Mouse (Mus musculus): ENCODE results near the gene Gm10961. TPM values are rescaled to one million over a fixed set of nuclear protein-coding genes. Genes with fewer than 3 reads are reported as not detected.

Gene Gm10961
- not detected in 2 replicates for polyA plus RNA-seq (2012; rRNA removed)

GRCm38 (mm10) chr3:107630682-107631522 is at the start of gene Gm10961:
Gm10961 (plus strand) TSS chr3:107631322.
- peak; percentile 45 for DNase-seq
- TF ChIP-seq POLR2A (IDR thresholded peaks at IDR 0.05; ENCODE audit: borderline replicate concordance, extremely low read depth, low read depth, low read length) = no peak
- TF ChIP-seq CTCF (IDR thresholded peaks at IDR 0.05; ENCODE audit: insufficient read depth, low read length) = no peak
- H3K4me1 ChIP-seq (ENCODE audit: control insufficient read depth, insufficient read depth, low read length) = peaks cover 4% of the 10 kb centered on the region; the same call in 1 of the 2 replicates
- WGBS = 1% methylated on average over 47 of the region's 48 CpGs
- H3K4me3 ChIP-seq (replicated peaks; ENCODE audit: extremely low read depth, low read depth, low read length) = peak within 1 kb of the TSS; percentile 84

GRCm38 (mm10) chr3:107582130-107582874 is 48.8 kb upstream of the Gm10961 start:
- TF ChIP-seq POLR2A (IDR thresholded peaks at IDR 0.05; ENCODE audit: borderline replicate concordance, extremely low read depth, low read depth, low read length) (no peak), CTCF (IDR thresholded peaks at IDR 0.05; ENCODE audit: insufficient read depth, low read length) (no peak)
- 5% methylated on average over 18 of the region's 18 CpGs for WGBS
- H3K4me1 ChIP-seq (ENCODE audit: control insufficient read depth, insufficient read depth, low read length) = no peaks in the 10 kb centered on the region
- H3K4me3 ChIP-seq (replicated peaks; ENCODE audit: extremely low read depth, low read depth, low read length) = no peak overlapping the region
- DNase-seq = no peak

GRCm38 (mm10) chr3:107582875-107583767 is 48.0 kb upstream of the Gm10961 start:
- Histone ChIP-seq H3K4me3 (replicated peaks; ENCODE audit: extremely low read depth, low read depth, low read length) (no peak overlapping the region), H3K4me1 (ENCODE audit: control insufficient read depth, insufficient read depth, low read length) (no peaks in the 10 kb centered on the region)
- DNase-seq = no peak
- 3% methylated on average over 65 of the region's 65 CpGs for WGBS
- TF ChIP-seq POLR2A (IDR thresholded peaks at IDR 0.05; ENCODE audit: borderline replicate concordance, extremely low read depth, low read depth, low read length) (no peak), CTCF (IDR thresholded peaks at IDR 0.05; ENCODE audit: insufficient read depth, low read length) (no peak)

- Histone ChIP-seq H3K4me1 (ENCODE audit: control insufficient read depth, insufficient read depth, low read length) (no peaks in the 10 kb centered on the region), H3K4me3 (replicated peaks; ENCODE audit: extremely low read depth, low read depth, low read length) (no peak overlapping the region)
- 35% methylated on average over 1 of the region's 1 CpGs for WGBS
- no peak for DNase-seq
- no peak for TF ChIP-seq CTCF (IDR thresholded peaks at IDR 0.05; ENCODE audit: insufficient read depth, low read length)
- no peak for TF ChIP-seq POLR2A (IDR thresholded peaks at IDR 0.05; ENCODE audit: borderline replicate concordance, extremely low read depth, low read depth, low read length)
Measured at GRCm38 (mm10) chr3:107583893-107584292, 47.2 kb upstream of the Gm10961 start.

GRCm38 (mm10) chr3:107586504-107586903 is 44.6 kb upstream of the Gm10961 start:
- Histone ChIP-seq H3K4me1 (ENCODE audit: control insufficient read depth, insufficient read depth, low read length) (no peaks in the 10 kb centered on the region), H3K4me3 (replicated peaks; ENCODE audit: extremely low read depth, low read depth, low read length) (no peak overlapping the region)
- 66% methylated on average over 6 of the region's 6 CpGs for WGBS
- TF ChIP-seq POLR2A (IDR thresholded peaks at IDR 0.05; ENCODE audit: borderline replicate concordance, extremely low read depth, low read depth, low read length) (no peak), CTCF (IDR thresholded peaks at IDR 0.05; ENCODE audit: insufficient read depth, low read length) (no peak)
- DNase-seq = no peak

- Histone ChIP-seq H3K4me1 (ENCODE audit: control insufficient read depth, insufficient read depth, low read length) (peaks cover 4% of the 10 kb centered on the region; the same call in 1 of the 2 replicates), H3K4me3 (replicated peaks; ENCODE audit: extremely low read depth, low read depth, low read length) (no peak overlapping the region)
- 44% methylated on average over 1 of the region's 1 CpGs for WGBS
- DNase-seq = no peak
- TF ChIP-seq CTCF (IDR thresholded peaks at IDR 0.05; ENCODE audit: insufficient read depth, low read length) (no peak), POLR2A (IDR thresholded peaks at IDR 0.05; ENCODE audit: borderline replicate concordance, extremely low read depth, low read depth, low read length) (no peak)
Measured at GRCm38 (mm10) chr3:107591612-107592011, 39.5 kb upstream of the Gm10961 start.

- TF ChIP-seq CTCF (IDR thresholded peaks at IDR 0.05; ENCODE audit: insufficient read depth, low read length) = no peak
- TF ChIP-seq POLR2A (IDR thresholded peaks at IDR 0.05; ENCODE audit: borderline replicate concordance, extremely low read depth, low read depth, low read length) = no peak
- 76% methylated on average over 2 of the region's 2 CpGs for WGBS
- DNase-seq = no peak
- Histone ChIP-seq H3K4me1 (ENCODE audit: control insufficient read depth, insufficient read depth, low read length) (peaks cover 4% of the 10 kb centered on the region; the same call in 1 of the 2 replicates), H3K4me3 (replicated peaks; ENCODE audit: extremely low read depth, low read depth, low read length) (no peak overlapping the region)
Measured at GRCm38 (mm10) chr3:107593632-107594031, 37.5 kb upstream of the Gm10961 start.

- DNase-seq = no peak
- WGBS = 5% methylated on average over 40 of the region's 46 CpGs
- Histone ChIP-seq H3K4me1 (ENCODE audit: control insufficient read depth, insufficient read depth, low read length) (peaks cover 4% of the 10 kb centered on the region; the same call in 1 of the 2 replicates), H3K4me3 (replicated peaks; ENCODE audit: extremely low read depth, low read depth, low read length) (no peak within 1 kb of the TSS)
- no peak for TF ChIP-seq CTCF (IDR thresholded peaks at IDR 0.05; ENCODE audit: insufficient read depth, low read length)
- no peak for TF ChIP-seq POLR2A (IDR thresholded peaks at IDR 0.05; ENCODE audit: borderline replicate concordance, extremely low read depth, low read depth, low read length)
Measured at GRCm38 (mm10) chr3:107594662-107595263, 36.4 kb upstream of the Gm10961 start, which contains the start of gene Alx3. Alx3 (plus strand) TSS chr3:107595031.

Measured in lung, adult 2 months (tissue).